Mouse (Mus musculus) monocyte, adult 2 months (primary cell): Measurements from ENCODE around the gene Npepl1.

ENCODE experiments used
- DNase-seq, 2 experiments: peaks; one replicate each; pipeline ENCODE4 v3.0.0; 2022; ENCODE audit warnings: low spot score in 2 of 2, low read depth in 1 of 2

Npepl1 gene

DNA sequence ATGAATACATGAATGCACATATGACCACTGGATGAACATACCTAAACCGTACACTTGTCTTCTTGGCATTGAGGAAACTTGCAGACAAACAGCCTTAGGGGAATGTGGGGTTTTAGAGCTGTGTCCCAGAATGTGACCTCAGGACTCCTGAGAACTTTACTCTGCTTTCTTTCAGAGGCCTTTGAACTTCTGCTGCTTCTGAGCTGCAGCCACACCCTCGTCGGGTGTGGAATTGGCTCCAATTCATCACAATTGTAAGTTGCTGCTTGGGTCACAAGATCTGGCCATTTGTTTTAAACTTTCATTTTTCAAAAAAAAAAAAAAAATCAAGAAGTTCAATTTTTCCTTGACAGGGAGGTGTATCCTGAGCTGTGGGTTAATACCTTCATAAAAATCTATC, 2.8 kb upstream of the Npepl1 start:
- DNase-seq = no peak

GRCm38 (mm10) chr2:174110783-174111549, 817 bp downstream of the Npepl1 start:
- peak in 1 of 2 experiments; percentile 8 for DNase-seq

DNA sequence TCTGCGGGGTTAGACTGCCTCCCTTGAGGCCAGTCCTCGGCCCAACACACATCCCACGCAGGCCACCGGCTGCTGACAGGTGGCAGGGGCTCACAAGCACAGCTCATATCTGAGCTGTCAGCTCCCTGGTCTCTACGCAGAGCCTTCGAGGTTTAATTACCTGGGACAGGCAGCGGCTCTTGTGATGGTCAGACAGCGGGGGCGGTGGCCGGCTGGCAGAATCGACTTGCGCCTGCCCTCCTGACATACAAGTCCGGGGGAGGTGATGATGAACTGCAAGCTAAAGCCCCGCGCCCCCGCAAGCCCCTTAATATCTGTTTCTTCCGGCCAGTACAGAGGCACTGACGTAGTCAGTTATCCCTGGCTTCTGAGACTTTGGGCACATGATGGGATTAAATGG, 2.8 kb downstream of the Npepl1 start:
- DNase-seq = no peak

GRCm38 (mm10) chr2:174114148-174114864, 4.2 kb downstream of the Npepl1 start:
- DNase-seq = no peak

GRCm38 (mm10) chr2:174116929-174117328, 6.8 kb downstream of the Npepl1 start:
- no peak for DNase-seq

- DNase-seq = no peak
These were observed 8.0 kb downstream of the Npepl1 start for GRCm38 (mm10) chr2:174118141-174118540.

DNA sequence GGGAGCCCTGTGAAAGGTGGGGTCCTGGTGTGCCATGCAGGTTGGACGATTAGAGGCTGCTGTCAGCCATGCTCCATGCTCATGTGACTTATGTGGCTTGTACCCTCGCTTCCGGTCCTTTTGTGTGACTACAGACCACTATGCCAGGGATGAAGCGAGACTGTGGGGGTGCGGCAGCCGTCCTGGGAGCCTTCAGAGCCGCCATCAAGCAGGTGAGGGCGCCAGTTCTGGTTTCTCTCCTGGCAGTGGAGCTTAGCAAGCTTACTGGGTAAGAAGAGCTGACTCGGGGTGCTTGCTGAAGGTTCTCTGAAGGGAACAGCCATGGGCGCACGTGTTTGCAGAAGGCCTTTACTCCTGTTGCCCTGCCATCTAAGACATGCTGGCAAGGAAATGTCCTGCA, 9.1 kb downstream of the Npepl1 start:
- DNase-seq = no peak

DNA sequence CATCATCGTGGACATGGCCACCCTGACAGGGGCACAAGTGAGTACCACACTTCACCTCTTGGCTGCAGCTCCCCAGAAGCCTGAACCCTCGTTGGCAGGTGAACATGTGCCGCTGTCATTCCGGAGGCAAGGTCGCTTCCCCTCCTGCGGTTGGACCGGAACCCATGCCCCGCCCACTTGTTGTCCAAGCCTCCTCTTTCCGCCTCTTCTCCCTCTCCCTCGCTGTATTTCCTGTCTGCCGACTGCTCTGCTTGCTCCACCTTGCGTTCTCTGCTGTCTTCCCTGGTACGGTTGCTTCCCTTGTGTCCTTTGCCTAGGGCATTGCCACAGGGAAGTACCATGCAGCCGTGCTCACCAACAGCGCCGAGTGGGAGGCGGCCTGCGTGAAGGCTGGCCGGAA, 10.5 kb downstream of the Npepl1 start:
- no peak for DNase-seq

- no peak for DNase-seq
These were observed 11.3 kb downstream of the Npepl1 start for GRCm38 (mm10) chr2:174121411-174121947.

- no peak for DNase-seq
These were observed 12.2 kb downstream of the Npepl1 start for GRCm38 (mm10) chr2:174122331-174122730.

DNA sequence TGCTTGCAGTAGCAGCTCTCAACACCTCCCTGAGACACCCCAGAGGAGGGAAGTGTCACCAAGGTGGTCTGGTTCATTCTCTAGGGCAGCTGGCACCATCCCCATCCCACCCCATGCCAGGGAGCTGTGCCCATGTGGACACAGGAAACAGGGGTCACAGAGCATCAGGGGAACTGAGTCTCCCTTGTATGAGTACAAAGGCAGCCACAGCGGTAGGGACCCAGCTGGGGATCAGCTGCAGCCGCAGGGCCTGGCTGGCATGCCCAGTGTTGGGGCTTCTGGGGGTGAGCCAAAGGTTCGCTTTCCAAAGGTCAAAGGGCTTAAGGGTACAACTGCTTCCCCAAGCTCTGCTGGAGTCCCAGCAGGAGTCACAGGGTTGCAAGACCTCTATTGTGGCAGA, 13.6 kb downstream of the Npepl1 start:
- no peak for DNase-seq

- DNase-seq = no peak
These were observed 16.6 kb downstream of the Npepl1 start for GRCm38 (mm10) chr2:174126522-174127375.

GRCm38 (mm10) chr2:174127376-174127713, 17.2 kb downstream of the Npepl1 start:
- no peak for DNase-seq

DNA sequence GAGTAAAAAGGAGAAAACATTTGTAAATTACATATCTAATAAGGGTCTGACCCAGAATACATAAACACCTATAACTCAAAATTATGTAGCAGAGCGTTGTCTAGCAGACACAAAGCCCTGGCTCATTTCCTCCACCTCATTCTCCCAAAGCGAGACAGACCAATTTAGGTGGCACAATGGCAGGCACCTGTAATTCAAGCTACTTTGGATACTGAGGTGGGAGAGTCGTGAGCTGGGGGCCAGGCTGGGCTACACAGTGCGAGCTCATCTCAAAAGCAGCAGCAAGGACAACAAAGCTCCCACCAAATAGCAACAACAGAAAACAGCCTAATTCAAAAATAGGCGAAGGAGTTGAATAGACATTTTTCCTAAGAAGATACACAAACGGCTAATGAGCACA, 18.8 kb downstream of the Npepl1 start:
- no peak for DNase-seq

DNA sequence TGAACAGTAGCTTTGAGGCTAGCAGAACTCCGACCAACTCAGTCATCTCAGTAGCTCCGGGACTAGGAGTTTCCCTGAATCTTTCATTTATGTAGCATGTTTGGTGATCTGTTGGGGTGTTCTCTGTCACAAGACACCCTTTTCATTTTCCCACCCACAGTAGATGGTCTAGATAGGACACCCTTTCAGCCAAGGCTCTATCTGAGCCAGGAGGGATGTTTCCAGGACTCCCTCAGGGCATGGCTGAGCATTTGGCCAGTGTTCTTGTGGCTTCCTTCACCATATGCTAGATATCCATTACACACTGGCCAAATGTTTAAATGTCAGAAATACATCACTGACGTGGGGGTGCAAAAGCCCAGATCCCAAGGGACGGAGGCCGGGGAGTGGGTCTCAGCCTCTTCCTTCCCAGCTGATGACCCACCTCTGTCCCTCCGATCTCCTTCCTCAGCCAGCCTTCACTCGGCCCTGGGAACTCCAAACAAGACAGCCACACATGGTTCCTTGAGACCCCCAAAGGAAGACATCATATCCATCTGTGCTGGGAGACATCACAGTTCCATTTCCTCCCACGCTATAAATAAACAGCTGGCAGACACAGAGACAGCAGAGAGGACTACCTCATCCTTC, 20.4 kb downstream of the Npepl1 start:
- no peak for DNase-seq

DNA sequence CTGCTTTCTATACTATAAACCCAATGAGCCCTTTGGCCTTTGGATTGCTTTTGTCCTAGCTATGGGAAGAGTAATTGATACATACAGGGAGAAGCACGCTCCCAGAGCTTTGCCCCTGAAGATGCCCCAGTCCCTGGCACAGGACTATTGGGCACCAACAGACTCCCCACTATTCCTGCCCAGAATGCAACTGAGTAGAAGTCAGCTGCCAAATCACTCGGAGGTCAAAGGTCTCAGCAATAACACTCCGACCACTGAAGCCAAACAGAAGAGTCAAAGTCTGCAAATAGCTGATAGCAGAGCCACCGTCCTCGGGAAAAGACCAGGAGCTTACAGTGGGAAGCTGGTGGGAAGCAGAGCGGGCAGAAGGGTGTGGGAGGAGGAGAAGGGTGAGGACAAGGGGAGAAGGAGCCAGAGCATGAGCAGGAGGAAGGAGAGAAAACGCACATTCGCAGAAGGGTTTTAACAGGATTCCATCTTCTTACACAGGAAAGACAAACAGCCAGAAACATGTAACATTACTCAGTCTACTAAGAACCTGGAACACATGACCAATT, 22.3 kb downstream of the Npepl1 start:
- DNase-seq = no peak

DNA sequence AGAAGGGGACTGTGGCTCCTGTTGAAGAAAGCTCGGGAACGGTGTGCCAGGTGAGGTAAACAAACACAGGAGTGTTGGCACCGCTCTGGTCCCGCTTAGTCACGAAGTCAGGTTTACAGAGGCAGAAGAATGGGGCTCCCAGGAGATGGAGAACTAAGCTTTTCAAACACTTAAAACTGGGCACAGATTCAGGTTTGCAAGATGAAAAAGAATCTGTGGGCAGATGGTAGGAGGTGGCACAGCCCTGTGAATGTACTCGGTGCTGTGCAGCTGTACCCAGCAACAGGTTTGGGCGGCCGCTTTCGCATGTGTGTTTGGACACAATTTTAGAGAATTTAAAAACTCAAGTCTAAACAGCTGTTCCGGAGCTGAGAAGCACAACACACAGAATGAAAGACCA, 48.9 kb downstream of the Npepl1 start:
- no peak for DNase-seq

DNA sequence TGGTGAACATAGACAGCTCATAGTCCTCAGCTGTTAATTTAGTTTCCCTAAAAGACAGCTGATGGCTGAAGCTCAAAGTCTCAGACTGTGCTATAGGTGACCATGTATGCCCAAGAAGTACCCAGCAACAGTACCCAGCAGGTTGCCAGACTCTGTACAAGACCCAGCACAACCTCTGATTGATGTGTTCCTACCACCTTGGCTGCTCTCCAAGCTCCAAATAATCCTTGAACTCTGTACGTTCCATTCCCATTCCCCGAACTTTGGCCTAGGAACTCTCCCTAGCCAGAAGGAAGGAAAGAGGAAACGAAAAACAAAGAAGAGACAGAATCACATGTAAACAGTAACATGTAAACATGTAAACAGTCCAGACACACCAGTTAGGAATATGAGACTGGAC, 50.3 kb downstream of the Npepl1 start:
- no peak for DNase-seq
